Mouse (Mus musculus) inflammation-experienced regulatory T-cells, adult 6 months (primary cell): ENCODE measurements around the gene Ankrd36. TPM values are rescaled to one million over a fixed set of nuclear protein-coding genes. Genes with fewer than 3 reads are reported as not detected.

Experiments used
- polyA plus RNA-seq, 3 experiments: library from polyadenylated mRNA; unstranded; fragments of 100-300 nt; shearing (Covaris generic); gene quantifications; one replicate each; pipeline ENCODE4 v1.2.1; 2017

The Ankrd36 gene
- polyA plus RNA-seq, 3 experiments from 2014 or later, result not detected

Other genes with a start within 250 kb of the Ankrd36 start
- 10 to 100 TPM in 2 of 3 experiments, 1 to 10 TPM in 1; 3.3 to 19.8 (median 17.3) TPM for gene Znrf3, start 124.8 kb upstream of the Ankrd36 start, polyA plus RNA-seq
- gene Xbp1, start 49.0 kb upstream of the Ankrd36 start, polyA plus RNA-seq, result 10 to 100 TPM; 41.8 to 48.9 (median 45.0) TPM
- 1 to 10 TPM; 3.3 to 5.9 (median 3.6) TPM for gene Ccdc117, start 27.5 kb upstream of the Ankrd36 start, polyA plus RNA-seq
- 10 to 100 TPM; 32.6 to 72.2 (median 48.1) TPM for gene Mrps24, start 146.0 kb downstream of the Ankrd36 start, polyA plus RNA-seq
- 1 to 10 TPM; 4.8 to 7.2 (median 6.3) TPM for gene Urgcp, start 192.7 kb downstream of the Ankrd36 start, polyA plus RNA-seq
- 100 to 1,000 TPM; 127 to 153 (median 139) TPM for gene Dbnl, start 218.8 kb downstream of the Ankrd36 start, polyA plus RNA-seq
- 1 to 10 TPM; 1.6 to 2.3 (median 2.3) TPM for gene Pgam2, start 234.0 kb downstream of the Ankrd36 start, polyA plus RNA-seq